Mouse (Mus musculus) ES-Bruce4 (cell line): ENCODE measurements at regions not wholly inside any gene's neighbourhood (a gene's known extent, or its start where the extent isn't known, plus 50 kb on each side); places are given as distances from the start of the nearest gene placed in this dataset.

Source experiments
- CTCF ChIP-seq: IDR thresholded peaks from one replicate; pipeline ENCODE4 v1.8.1; 2011; ENCODE audit warnings: low read depth, low read length
- EP300 ChIP-seq: IDR thresholded peaks from 2 replicates; pipeline ENCODE4 v1.6.1; 2011; ENCODE audit warnings: low read depth, low read length; ENCODE audit not compliant: insufficient read depth
- POLR2A ChIP-seq: IDR thresholded peaks from one replicate; pipeline ENCODE4 v1.8.1; 2011; ENCODE audit warnings: low read length; ENCODE audit not compliant: insufficient read depth

DNA sequence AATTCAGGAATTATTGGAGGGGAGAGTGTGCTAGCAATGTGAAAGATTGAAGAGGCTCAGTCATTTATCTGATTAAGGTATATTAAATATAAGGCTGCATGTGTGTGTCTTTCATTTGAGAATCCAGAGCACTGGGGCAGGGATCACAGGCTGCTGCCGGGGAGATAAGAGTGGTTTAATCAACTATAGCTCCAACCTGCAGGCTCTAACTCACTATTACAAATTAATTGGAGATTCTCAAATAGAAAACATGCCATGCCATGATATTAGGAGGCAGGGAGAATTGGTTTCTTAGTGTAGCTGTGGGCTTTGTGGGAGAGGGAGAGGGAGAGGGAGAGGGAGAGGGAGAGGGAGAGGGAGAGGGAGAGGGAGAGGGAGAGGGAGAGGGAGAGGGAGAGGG, 165.9 kb upstream of the Gm5148 start:
- TF ChIP-seq POLR2A, result no peak
- no peak for TF ChIP-seq CTCF
- no peak for TF ChIP-seq EP300
